Mouse (Mus musculus): Measurements from ENCODE around the gene Espn. TPM values are rescaled to one million over a fixed set of nuclear protein-coding genes. Genes with fewer than 3 reads are reported as not detected.

The Espn gene
- polyA plus RNA-seq, 1 experiment, result not detected

DNA sequence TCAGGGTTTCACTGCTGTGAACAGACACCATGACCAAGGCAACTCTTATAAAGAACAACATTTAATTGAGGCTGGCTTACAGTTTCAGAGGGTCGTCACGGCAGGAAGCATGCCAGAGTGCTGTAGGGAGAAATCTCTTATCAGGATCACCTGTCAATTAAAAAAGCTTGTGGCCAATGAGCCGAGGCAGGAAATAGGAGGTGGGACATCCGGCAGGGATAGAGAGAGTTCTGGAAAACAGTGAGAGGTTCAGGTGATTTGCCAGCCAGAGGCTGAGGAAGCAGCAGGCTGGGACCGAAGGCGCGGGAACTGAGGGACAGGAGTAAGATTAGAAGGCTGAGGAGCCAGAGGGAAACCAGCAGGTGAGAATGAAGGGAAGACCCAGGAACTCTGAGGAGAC is 16.9 kb upstream of the Espn start:
- Histone ChIP-seq H3K4me3 (ENCODE audit: insufficient read depth, low read depth, low read length) (no peak overlapping the region), H3K4me1 (ENCODE audit: control insufficient read depth, insufficient read depth, insufficient read length, low read length) (no peaks in the 10 kb centered on the region), H3K27ac (replicated peaks; ENCODE audit: low read depth, low read length) (no peak overlapping the region)

DNA sequence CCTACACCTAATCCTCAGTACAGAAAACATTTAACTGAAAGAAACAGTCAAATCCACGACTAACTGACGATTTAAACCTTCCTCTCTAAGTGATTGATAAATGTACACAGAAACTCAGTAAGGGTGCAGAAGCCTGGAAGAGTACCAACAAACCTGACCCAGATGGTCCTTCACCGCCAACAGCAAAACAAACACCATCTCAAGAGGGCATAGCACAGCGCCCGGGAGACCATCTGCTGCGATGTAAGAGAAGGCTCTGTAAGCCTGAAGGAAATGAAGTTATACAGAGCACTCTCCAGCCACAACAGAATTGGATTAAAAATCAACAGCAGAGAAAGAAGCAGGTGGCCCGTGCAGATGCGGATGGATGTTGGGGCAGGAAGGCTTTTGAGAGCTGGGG is 15.9 kb upstream of the Espn start:
- no peaks in the 10 kb centered on the region for H3K4me1 ChIP-seq (ENCODE audit: control insufficient read depth, insufficient read depth, insufficient read length, low read length)
- H3K27ac ChIP-seq (replicated peaks; ENCODE audit: low read depth, low read length), result no peak overlapping the region
- H3K4me3 ChIP-seq (ENCODE audit: insufficient read depth, low read depth, low read length), result no peak overlapping the region

DNA sequence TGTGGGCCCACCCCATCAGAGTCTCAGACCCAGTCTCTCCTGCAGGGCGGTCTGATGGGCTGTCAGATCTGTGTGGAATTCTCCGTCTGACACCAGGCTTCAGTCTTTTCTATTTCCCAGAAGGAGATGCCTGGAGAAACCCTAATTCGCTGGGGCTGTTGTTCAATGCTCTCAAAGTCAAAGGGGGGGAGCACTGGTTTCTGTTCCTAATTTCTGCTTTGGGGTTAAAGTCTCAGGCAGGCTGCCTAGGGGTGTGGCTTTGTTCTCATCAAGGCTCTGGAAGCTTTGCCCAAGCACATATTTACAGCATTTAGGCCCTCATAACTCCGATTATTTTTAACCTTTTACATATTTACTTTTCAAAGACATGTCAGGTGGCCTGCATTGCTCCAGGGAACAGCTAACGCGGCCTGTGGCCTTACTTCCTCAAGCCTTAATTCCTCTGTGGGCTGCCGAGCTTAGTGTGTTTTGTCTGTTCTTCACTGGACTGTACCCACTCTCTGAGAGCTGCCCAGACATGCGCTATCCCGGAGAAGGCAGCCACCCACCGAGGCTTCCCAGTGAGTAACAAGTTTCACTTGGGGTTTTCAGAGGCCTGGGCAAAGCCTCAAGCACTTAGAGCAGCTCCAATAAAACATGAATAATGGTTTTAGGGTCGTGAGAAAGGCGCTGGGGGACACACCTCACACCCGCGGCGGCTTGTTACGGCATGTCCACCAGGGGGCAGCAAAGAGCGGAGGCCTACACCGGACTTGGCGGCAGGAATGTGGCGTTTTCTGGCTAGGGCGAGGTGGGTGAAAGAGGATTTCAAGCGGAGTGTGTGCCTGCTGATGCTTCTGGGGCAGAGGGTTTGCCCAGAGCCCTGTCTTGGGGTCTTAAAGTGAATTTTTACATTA is 13.1 kb upstream of the Espn start:
- Histone ChIP-seq H3K4me1 (ENCODE audit: control insufficient read depth, insufficient read depth, insufficient read length, low read length) (no peaks in the 10 kb centered on the region), H3K4me3 (ENCODE audit: insufficient read depth, low read depth, low read length) (peak overlapping the region; percentile 22; the same call in 1 of the 2 replicates), H3K27ac (replicated peaks; ENCODE audit: low read depth, low read length) (0 out of 2 replicates have a peak overlapping the region, but pooled peaks have one; percentile 4)

DNA sequence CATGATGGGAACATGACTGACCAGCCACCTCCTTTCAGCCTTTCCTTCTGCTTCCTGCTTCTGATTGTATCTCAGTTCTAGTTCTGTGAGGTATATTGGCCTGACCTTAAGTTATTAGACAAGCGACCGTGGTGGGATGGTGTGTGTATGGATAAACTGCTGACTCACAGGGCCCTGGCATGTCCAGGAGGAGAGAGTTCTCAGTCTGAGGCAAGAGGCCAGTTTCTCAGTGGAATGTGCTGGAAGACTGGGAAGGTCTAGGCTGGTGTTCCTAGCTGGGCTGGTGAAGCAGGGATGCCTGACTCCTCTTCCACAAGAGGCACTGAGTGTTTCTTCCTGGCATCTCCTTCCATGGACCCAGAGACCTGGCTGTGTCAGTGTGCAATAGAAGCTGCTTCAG is 10.6 kb upstream of the Espn start:
- H3K4me3 ChIP-seq (ENCODE audit: insufficient read depth, low read depth, low read length), result no peak overlapping the region
- H3K4me1 ChIP-seq (ENCODE audit: control insufficient read depth, insufficient read depth, insufficient read length, low read length), result peaks cover 3% of the 10 kb centered on the region; the same call in 1 of the 2 replicates
- no peak overlapping the region for H3K27ac ChIP-seq (replicated peaks; ENCODE audit: low read depth, low read length)

DNA sequence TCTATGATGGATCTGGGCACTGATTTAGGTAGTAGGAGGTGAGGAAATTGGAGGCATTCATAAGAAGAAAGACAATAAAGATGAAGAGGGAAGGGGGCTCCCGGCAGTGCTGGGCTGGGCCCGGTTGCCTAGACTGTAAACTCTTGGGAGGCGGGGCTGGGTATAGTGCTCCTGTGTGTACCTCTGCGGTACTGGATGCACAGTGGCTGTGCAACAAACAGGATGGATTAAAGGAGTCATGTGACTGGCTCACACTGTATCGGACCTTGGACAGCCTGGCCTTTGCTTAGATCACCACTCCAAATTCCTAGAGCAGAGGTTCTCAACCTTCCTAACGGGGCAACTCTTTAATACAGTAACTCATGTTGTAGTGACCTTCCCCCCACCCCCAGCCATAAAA is 9.4 kb upstream of the Espn start:
- Histone ChIP-seq H3K4me3 (ENCODE audit: insufficient read depth, low read depth, low read length) (no peak overlapping the region), H3K4me1 (ENCODE audit: control insufficient read depth, insufficient read depth, insufficient read length, low read length) (peaks cover 3% of the 10 kb centered on the region; the same call in 1 of the 2 replicates), H3K27ac (replicated peaks; ENCODE audit: low read depth, low read length) (no peak overlapping the region)

DNA sequence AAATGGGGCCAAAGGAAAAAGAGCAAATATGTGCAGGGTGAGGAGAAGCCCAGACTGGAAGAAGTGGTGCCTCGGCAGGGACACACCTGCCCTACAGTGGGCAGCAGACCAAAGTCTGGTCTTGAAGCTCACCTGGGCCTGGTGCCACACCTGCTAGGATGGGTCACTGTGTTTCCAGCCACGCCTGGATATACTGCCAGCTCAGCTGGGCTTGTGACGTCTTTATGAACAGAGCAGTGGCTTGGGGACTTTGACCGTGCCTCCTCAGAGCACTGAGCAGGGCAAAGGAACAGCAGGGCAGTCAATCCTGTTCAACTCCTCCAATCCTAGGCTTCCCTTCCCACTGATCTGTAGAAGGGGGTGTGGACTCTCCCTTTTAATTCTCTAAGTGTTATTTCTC is 8.6 kb upstream of the Espn start:
- Histone ChIP-seq H3K27ac (replicated peaks; ENCODE audit: low read depth, low read length) (no peak overlapping the region), H3K4me1 (ENCODE audit: control insufficient read depth, insufficient read depth, insufficient read length, low read length) (peaks cover 3% of the 10 kb centered on the region; the same call in 1 of the 2 replicates), H3K4me3 (ENCODE audit: insufficient read depth, low read depth, low read length) (no peak overlapping the region)

DNA sequence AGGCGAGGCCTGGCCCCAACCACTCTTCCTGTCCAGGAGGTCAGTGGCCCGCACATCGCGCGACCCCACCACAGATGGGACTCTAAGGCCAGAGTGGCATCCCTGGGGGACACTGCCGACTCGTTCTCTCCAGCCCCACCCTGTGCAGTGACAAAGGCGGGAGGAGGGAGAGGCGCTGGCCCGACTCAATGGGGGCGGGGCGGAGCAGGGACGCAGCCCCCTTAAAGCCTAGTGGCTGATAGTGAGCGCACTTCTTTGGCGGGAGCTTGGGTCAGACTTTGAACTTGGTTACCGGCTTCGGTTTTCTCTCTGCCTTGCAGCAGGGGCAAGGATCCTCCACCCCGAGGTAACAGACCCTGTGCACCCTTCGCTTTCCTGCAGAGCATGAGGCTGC is 7.1 kb upstream of the Espn start:
- Histone ChIP-seq H3K27ac (replicated peaks; ENCODE audit: low read depth, low read length) (no peak overlapping the region), H3K4me1 (ENCODE audit: control insufficient read depth, insufficient read depth, insufficient read length, low read length) (peaks cover 3% of the 10 kb centered on the region; the same call in 1 of the 2 replicates), H3K4me3 (ENCODE audit: insufficient read depth, low read depth, low read length) (peak overlapping the region; percentile 27)

DNA sequence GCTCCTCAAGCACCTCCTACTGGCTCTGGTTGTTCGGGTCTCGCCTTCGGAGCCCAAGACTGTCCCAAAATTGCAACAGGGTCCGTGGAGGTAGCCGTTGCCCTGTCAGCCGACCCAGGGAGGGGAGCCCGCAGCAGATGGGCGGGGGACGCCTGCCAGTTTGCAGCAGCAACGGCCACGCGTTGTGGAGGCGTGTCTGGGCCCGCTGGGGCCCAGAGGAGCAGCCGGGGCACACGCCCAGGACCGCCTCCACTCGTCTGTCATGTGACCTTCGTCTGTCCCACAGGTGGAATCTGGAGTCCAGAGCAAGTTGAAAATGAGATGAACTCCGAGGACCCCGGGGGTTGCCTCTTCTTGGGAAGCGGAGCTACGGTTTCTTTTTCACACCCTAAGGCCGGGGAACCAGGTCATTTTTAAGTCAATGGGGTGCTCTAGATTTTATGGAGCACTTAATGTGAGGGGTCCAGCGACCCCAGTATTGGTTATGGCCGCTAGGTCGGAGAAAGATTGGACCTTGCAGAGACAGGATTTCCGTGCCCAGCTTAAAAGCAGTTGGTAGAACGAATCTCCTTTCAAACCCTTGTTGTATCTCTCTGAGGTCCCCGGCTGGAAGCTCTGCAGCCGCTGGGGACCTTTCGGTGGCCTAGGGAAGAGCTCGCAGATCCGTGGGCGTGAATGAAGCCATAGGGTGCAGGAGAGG is 6.6 kb upstream of the Espn start, which contains the start of gene Hes2:
Gene Hes2, plus strand, starts transcription at position 283 of the 700 bp plus-strand sequence.
- peak within 1 kb of the TSS; percentile 27 for H3K4me3 ChIP-seq (ENCODE audit: insufficient read depth, low read depth, low read length)
- peaks cover 3% of the 10 kb centered on the region; the same call in 1 of the 2 replicates for H3K4me1 ChIP-seq (ENCODE audit: control insufficient read depth, insufficient read depth, insufficient read length, low read length)
- H3K27ac ChIP-seq (replicated peaks; ENCODE audit: low read depth, low read length), result no peak within 1 kb of the TSS

DNA sequence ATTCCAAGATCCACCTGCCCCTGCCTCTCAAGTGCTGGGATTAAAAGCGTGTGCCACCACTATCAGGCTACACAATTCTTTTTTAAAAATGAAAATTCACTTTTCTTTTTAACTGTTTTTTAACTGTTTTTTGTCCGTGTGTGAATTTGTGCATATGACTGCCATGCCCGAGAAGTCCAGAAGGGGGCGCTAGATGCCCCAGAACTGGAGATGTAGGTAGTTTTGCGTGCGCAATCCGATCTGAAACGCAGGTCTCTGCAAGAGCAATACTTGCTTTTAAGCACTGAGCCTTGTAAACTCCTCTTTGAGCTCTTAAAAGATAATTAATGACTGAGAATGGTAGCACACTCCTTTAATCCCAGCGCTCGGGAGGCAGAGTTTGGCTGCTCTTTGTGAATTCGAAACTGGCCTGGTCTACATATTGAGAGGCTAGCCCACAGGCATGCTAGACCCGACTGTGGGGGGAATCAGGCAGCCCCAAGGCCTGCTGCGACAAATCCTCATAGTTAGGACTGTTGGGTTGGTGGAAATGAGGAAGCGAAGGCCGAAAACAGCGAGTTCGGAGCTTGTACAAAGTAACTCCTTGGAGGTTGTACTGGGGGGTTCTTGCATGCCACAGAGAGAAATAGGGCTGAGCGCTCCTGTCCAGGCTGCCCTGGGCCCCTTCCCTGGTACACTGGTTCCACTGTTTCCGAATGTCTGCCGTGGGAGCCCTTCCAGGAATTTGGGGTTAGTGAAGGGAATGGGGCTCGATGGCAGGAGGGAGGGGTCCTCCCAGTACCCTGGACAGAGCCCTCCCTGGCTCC is 5.8 kb upstream of the Espn start:
- Histone ChIP-seq H3K27ac (replicated peaks; ENCODE audit: low read depth, low read length) (no peak overlapping the region), H3K4me1 (ENCODE audit: control insufficient read depth, insufficient read depth, insufficient read length, low read length) (peaks cover 3% of the 10 kb centered on the region; the same call in 1 of the 2 replicates), H3K4me3 (ENCODE audit: insufficient read depth, low read depth, low read length) (peak overlapping the region; percentile 27; the same call in 1 of the 2 replicates)

DNA sequence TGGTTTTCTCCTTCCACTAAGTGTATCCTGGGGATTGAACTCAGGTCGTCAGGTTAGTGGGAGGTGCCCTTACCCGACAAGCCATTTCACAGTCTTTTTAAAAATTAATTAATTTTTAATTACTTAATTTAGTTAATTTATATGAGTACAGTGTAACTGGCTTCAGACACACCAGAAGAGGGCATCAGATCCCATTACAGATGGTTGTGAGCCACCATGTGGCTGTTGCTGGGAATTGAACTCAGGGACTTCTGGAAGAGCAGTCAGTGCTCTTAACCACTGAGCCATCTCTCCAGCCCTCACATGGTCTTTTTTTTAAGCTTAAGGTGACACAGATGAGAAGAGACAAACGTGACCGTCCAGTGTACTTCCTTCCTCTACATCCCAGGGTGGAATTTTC is 2.8 kb upstream of the Espn start:
- no peak overlapping the region for H3K4me3 ChIP-seq (ENCODE audit: insufficient read depth, low read depth, low read length)
- H3K4me1 ChIP-seq (ENCODE audit: control insufficient read depth, insufficient read depth, insufficient read length, low read length), result peaks cover 3% of the 10 kb centered on the region; the same call in 1 of the 2 replicates
- H3K27ac ChIP-seq (replicated peaks; ENCODE audit: low read depth, low read length), result no peak overlapping the region

DNA sequence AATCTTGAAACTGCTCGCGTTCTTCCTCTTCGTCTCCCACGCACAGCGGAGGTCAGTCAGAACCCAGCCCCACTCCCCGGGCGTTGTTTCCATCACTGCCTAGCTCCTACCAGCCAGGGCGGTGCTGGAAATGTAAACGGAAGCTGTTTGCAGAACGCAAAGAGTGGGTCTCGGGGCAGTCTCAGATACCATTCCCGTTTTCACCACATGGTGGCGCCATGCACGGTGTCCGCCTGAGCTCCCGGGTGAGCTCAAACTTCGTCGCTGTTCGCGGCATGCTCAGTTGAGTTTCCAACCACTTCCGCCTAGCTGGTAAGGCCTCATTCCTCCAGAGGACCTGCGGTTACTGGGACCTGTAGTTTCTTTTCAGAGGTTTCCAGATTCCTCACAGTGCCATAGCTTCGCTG is 1.6 kb upstream of the Espn start:
- 0 out of 2 replicates have a peak overlapping the region, but pooled peaks have one; percentile 24 for H3K4me3 ChIP-seq (ENCODE audit: insufficient read depth, low read depth, low read length)

DNA sequence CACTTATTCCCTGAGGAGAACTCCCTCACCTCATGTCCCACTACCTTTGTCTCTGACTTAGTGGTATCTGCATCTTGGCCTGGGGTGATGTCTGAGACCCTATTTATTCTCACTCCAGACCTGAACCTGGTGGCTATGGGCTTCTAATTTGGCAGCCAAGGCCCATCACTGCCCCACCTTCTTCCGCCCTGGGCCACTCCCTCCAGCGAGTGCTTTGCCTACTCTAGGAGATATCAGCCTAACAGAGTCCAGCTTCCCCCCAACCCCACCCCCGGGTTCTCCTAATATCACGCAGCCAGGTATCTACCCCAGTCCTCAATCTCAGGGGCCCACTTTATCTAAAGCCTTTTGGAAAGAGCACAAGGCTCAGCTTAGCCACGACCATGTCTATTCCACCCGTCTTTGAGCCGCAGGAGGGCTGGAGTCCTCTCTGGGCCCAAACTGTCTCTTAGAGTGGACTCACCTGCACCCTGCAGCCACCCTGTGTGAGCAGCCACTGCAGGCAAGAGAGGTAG is 663 bp downstream of the Espn start:
- Histone ChIP-seq H3K4me1 (ENCODE audit: control insufficient read depth, insufficient read depth, insufficient read length, low read length) (no peaks in the 10 kb centered on the region), H3K27ac (replicated peaks; ENCODE audit: low read depth, low read length) (no peak overlapping the region), H3K4me3 (ENCODE audit: insufficient read depth, low read depth, low read length) (peak overlapping the region; percentile 49; the same call in 1 of the 2 replicates)

More for the DNA sequence above, 1.6 kb upstream of the Espn start:
- Histone ChIP-seq H3K27ac (replicated peaks; ENCODE audit: low read depth, low read length) (no peak overlapping the region), H3K4me1 (ENCODE audit: control insufficient read depth, insufficient read depth, insufficient read length, low read length) (no peaks in the 10 kb centered on the region; the same call in 1 of the 2 replicates)

DNA sequence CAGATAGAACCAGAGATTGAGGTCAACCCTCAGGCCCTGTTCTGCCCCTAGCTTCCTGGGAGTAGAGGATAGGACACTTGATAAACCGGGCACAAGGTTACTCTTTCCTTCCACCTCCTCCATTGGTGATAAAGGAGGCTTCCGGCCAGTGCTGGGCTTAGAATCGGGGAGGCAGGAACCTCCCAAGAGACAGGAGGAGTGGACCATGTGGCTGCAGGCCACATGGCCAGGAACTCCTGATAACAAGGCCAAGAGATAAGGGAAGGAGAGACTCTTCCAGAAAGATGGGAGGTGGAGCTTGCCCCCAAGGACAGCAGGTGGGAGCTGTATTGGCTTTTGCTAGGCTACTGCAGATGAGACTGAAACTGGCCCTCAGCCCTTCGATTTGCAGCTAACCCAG is 1.6 kb downstream of the Espn start:
- Histone ChIP-seq H3K27ac (replicated peaks; ENCODE audit: low read depth, low read length) (no peak overlapping the region), H3K4me3 (ENCODE audit: insufficient read depth, low read depth, low read length) (no peak overlapping the region), H3K4me1 (ENCODE audit: control insufficient read depth, insufficient read depth, insufficient read length, low read length) (no peaks in the 10 kb centered on the region)

DNA sequence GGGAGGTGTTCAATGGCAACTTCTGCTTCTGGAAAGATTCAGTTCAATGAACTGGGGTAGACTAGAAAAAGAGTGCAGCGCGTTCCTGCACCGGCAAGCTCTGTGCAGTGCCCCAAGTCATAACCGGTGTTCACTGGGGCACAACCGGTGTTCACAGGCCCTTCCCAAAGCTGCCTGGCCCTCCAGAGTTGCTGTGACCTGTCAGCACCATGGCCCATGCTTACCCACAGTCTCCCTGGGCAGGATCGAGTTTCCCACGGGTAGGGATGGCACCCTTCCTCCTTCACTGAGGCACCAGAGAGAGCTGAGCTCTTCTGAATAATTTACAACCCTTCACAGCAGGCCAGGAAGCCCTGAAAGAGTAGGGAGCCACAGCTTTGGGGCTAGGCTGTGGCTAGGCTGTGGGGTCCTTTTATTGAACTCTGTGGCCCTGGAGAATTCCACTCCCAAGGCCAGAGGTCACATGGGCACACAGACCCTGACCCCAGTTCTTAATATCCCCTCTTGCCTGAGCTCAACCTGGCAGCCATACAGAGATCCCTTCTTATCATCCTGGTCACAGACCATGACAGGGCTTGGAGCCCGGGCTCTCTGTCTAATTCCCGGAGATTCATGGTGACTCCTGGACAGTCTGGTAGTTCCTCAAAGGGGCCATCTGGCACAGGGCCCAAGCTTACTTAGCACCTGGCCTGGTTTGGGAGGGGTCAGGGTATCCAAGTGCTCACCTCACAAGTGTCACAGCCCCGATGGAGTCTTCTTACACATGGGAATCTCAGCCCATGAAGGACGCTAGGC is 5.9 kb downstream of the Espn start:
- Histone ChIP-seq H3K4me1 (ENCODE audit: control insufficient read depth, insufficient read depth, insufficient read length, low read length) (no peaks in the 10 kb centered on the region), H3K4me3 (ENCODE audit: insufficient read depth, low read depth, low read length) (no peak overlapping the region), H3K27ac (replicated peaks; ENCODE audit: low read depth, low read length) (no peak overlapping the region)
